Mouse (Mus musculus): Measurements from ENCODE around the gene Spag17. TPM values are rescaled to one million over a fixed set of nuclear protein-coding genes. Genes with fewer than 3 reads are reported as not detected.

Spag17 gene
- total RNA-seq, 2 experiments from 2014 or later: 0.07 to 0.22 TPM

DNA sequence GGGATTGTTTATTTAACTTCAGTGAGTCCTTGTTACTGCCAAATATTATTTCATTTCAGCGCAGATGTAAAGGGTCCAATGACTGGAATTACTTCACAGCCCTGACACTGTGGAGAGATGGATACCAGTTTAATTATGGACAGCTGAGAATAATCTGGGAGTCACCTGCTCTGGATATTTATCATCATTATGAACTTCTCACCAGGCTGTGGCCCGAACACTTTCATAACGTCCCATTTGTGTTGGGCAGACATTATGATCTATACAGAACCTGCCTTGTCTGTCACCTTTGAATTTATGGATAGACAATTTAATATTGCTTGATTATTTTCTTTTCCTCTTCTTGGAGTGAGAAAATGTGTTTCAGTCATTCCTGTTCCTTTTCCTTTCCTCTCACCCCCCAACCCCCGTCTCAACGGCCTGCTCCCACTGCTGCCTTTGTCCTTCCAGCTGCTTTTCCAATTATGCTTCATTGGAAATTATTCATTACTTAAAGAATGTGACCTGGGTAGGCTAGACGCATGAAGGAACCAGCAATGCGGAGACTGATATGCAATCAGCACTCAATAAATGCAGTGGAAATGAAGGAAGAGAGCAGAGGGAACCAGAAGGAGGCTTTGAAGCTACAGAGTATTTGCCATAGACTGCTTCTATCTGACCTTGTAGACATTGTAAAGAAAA, 74.7 kb downstream of the Spag17 start:
- no peak for DNase-seq (ENCODE audit: low spot score in 2 of 2)
- intact Hi-C loops (cut with DNase I): no loop called here

DNA sequence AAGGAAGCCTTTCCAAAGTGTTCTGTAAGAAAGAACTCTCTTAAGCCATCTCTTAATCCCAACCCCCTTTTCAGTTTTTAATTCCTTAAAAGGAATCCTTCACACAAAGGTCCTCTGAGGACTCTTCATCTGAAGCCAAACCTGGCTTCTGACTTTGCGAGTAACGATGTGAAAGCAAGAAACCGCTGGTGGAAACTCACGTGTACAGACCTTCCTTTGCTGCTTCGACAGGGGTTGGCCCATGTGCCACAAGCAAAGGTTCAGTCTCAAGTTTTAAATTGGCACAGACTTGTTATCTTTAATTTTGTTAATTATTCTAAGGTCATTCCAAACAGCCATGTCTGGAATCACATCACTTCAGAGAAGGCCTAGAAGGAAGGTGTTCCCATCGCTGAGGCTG, 79.1 kb downstream of the Spag17 start:
- DNase-seq (ENCODE audit: low spot score in 2 of 2): no peak
- intact Hi-C loops (cut with DNase I): no loop called here

DNA sequence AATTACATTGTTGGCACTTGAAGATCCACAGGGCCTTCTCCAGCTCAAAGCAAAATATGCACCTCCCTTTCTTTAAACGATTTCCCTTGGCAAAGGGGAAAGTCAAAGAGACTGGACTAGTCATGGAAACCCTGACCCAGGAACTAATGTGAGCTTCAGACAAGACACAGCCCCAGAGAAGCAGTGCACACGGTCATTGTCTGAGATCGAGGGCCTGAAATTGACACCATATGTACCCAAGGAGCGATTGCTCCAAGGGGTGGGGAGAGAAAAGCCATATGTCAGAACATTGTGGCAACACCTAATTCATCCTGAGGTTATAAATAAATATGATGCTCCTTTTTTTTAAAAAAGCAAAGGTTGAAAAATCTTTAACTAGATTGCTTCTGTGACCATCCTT, 80.7 kb downstream of the Spag17 start:
- intact Hi-C loops (cut with DNase I): no loop called here
- no peak for DNase-seq (ENCODE audit: low spot score in 2 of 2)

GRCm38 (mm10) chr3:99966285-99966684, 81.1 kb downstream of the Spag17 start:
- intact Hi-C loops (cut with DNase I): no loop called here
- no peak for DNase-seq (ENCODE audit: low spot score in 2 of 2)

GRCm38 (mm10) chr3:99970766-99971165, 85.6 kb downstream of the Spag17 start:
- intact Hi-C loops (cut with DNase I): no loop called here
- DNase-seq (ENCODE audit: low spot score in 2 of 2): no peak

DNA sequence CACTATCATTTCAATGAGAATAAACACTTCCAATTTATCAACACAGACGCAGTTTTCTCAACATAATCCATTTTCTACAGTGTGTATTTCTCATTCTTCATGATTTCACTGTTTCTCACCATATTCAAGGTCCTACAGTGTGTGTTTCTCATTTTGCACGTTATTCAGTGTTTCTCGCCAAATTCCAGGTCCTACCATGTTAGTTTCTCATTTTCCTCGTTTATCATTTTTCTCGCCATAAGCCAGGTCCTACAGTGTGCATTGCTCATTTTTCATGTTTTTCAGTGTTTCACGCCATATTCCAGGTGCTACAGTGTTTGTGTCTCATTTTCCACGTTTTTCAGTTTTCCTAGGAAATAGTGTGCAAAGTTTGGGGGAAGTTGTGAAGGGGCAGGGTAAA, 95.8 kb downstream of the Spag17 start:
- intact Hi-C loops (cut with DNase I): no loop called here
- DNase-seq (ENCODE audit: low spot score in 2 of 2): no peak

DNA sequence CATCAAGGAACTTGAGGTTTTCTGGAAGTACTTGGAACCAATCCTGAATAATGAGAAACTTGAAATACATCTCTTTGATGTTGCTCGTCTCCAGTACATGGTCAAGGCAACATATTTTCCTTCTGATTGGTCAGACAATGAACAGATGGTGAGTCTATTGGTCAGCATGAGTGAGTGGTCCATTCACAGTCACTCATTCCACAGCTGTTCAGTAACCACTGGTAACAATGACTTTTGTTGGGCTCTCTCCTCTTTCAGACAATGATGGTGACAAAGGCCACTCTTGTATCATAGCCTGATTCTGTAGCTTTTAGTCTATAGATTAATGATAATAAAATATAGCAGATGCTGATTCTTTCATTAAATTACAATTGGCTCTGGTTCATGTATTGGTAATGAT, 119.5 kb downstream of the Spag17 start:
- intact Hi-C loops (cut with DNase I): no loop called here
- DNase-seq (ENCODE audit: low spot score in 2 of 2): no peak

- intact Hi-C loops (cut with DNase I): no loop called here
- DNase-seq (ENCODE audit: low spot score in 2 of 2): no peak
These were observed 124.6 kb downstream of the Spag17 start for GRCm38 (mm10) chr3:100009807-100010206.

DNA sequence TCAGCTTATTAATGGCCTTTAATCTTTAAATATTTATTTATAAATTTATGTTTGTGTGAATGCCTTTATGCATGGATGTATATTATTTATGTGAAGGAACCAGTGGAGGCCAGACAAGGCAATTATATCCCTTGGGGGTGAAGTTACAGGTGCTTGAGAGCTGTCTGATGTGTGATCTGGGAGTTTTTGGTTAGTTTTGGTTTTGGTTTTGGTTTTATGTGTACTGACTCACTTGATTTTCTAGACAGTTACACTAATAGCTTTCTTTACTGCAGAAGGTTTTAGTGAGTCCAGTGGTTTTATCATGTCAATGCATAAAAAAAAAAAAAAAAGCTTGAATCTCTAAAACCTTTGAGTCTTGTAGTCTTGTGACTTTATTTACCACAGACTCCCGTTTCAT, 128.9 kb downstream of the Spag17 start:
- intact Hi-C loops (cut with DNase I): no loop called here
- no peak for DNase-seq (ENCODE audit: low spot score in 2 of 2)

DNA sequence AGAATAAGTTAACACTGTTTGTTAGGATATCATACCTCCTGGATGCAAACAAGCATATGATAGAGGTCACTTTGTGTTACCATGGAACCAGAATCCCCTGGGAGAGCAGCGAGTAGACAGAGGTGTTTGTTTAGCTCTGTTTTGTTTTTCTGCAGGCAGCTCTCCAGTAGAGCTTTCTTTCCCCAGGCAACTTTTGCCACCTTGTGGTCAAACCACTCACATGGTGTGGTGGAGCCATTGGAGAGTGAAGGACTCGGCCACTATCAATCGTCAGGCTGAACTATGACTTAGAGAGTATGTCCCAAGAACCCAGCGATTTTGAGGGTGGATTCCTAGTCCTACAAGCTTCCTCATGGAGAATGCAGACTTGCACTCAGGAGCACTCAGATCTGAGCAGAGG, 146.1 kb downstream of the Spag17 start:
- DNase-seq (ENCODE audit: low spot score in 2 of 2): no peak
- intact Hi-C loops (cut with DNase I): no loop called here

DNA sequence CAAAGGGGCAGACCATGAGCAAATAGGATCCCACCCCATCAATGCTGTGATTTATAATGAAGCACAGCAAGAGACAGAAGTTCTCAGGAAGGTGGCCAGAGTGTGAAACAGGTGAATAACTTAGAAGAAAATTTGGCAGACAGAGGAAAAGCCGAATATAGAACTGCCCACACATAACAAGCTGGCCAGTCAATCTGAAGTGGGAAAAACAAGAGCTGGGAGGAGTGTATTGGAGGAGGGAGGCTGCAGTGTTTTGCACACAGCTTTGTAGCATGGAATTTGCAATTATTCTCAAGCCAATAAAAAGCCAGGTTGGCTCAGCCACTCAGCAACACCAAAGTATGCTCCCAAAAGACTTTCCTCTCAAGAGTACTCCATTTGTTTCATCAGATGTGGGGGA, 147.8 kb downstream of the Spag17 start:
- DNase-seq (ENCODE audit: low spot score in 2 of 2): peak in 1 of 2 experiments; percentile 11
- intact Hi-C loops (cut with DNase I): no loop called here

DNA sequence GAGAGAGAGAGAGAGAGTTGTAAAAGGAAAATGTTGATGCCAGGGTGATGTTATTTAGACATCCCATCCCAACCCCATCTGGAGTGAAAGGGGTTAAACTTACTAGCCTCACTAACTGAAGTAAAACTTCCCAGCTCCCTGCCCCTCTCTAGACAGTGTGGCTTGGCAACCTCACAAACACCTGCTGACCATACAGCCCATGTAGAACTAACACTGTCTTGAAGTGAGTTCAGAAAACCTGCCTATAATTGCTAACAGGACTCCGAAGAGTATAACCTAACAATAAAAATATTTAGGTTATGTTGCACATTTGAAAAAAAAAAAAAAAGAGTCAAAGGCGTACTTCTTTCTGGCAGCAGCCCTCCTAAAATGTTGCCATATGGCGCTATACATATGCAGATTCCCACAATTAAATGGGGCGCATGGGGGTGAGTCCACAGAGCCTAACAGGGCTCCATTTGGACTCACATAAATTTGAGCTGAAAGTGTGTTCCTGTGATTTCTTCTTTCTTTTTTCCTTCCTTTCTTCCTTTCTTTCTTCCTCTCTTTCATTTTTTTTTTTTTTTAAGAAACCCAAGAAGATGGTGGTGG, 149.3 kb downstream of the Spag17 start:
- intact Hi-C loops (cut with DNase I): no loop called here
- no peak for DNase-seq (ENCODE audit: low spot score in 2 of 2)

DNA sequence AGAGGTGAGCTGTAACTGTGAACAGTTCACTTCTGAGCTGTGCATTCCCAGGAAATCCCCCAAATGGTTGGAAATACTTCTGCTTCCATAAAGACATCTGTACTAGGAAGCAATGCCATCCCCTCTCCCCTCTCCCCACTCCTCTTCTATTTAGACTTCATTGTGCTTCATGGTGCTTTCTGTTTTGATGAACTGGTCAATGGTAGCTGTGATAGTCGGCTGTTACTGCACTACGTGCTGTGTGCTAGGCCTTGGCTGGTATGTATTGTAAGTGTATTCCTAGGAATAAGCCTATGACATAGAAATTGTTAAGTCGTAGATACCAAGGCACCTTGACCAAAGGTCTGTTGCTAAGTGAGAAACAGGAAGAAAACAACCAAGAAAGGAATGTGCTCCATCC, 149.9 kb downstream of the Spag17 start:
- intact Hi-C loops (cut with DNase I): no loop called here
- no peak for DNase-seq (ENCODE audit: low spot score in 2 of 2)

- no peak for DNase-seq (ENCODE audit: low spot score in 2 of 2)
- intact Hi-C loops (cut with DNase I): no loop called here
These were observed 151.6 kb downstream of the Spag17 start for GRCm38 (mm10) chr3:100036846-100037245.

DNA sequence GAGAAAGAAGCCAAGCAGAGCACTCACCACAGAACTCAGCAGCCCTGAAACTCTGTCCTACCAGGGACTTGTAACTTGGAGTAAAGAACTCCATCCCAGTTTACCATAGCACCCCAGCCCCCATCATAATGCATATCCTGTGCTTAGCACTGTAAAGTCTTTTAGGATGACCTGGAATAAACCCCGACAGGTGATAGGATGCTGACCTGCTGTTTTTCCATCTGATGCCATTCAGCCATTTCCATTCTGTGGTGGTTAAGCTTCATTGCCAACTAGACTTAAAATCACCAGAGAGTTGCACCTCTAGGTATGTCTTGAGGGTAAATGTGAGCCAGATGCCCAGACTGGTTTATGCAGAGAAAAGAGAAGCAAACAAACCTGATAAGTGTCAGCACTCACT, 189.2 kb downstream of the Spag17 start:
- DNase-seq (ENCODE audit: low spot score in 2 of 2): no peak
- intact Hi-C loops (cut with DNase I): no loop called here

- intact Hi-C loops (cut with DNase I): no loop called here
- DNase-seq (ENCODE audit: low spot score in 2 of 2): no peak
These were observed 217.3 kb downstream of the Spag17 start for GRCm38 (mm10) chr3:100102386-100103092.

GRCm38 (mm10) chr3:100106736-100107135, 221.5 kb downstream of the Spag17 start:
- DNase-seq (ENCODE audit: low spot score in 2 of 2): no peak
- intact Hi-C loops (cut with DNase I): no loop called here

- DNase-seq (ENCODE audit: low spot score in 2 of 2): no peak
- intact Hi-C loops (cut with DNase I): no loop called here
These were observed 233.5 kb downstream of the Spag17 start for GRCm38 (mm10) chr3:100118681-100119080.

DNA sequence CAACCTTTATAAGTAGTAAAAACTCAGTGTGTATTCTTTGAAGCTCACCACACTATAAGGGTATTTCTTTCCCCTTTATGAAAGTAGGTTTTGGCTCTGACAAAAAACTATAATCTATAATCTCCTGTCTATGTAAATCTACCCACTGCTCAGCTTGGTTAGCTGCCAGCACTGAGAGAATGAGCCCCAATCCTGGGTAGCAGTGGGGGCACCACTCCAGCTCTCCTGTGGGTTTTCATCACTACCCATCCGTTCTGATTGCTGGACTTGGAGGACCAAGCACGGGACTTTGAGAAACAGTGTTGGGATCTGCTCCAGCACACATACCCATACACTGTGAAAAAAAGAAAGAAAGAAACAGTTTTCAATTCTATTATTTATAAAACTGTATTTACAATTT, 236.8 kb downstream of the Spag17 start:
- no peak for DNase-seq (ENCODE audit: low spot score in 2 of 2)
- intact Hi-C loops (cut with DNase I): no loop called here

GRCm38 (mm10) chr3:100122445-100122844, 237.2 kb downstream of the Spag17 start:
- intact Hi-C loops (cut with DNase I): no loop called here
- no peak for DNase-seq (ENCODE audit: low spot score in 2 of 2)
